ENCODE assay signal across 21 mouse cellular contexts in genomic region chr7:130749165-130749564, GRCm38 (mm10). TPM values are rescaled to one million over a fixed set of nuclear protein-coding genes. Genes with fewer than 3 reads are reported as not detected.
DNase-seq lines count a peak whose midpoint lies in the region; ATAC-seq and TF ChIP-seq lines count a peak whose summit lies in the region.
"Had no signal": no experiment of that assay in that cellular context is flagged by ENCODE, and none has a peak within 500 bp of the region (broad histone marks: within the 10 kb centered on the region; RNA-seq: fewer than 3 reads in every experiment).

No protein-coding gene starts in this region.

- H3K4me3 ChIP-seq in hindbrain, embryonic 10.5 days: no peak overlapping the region
- H3K4me3 ChIP-seq in hindbrain, postnatal 0 days (ENCODE audit: low read length): no peak overlapping the region
- H3K4me3 ChIP-seq in neural tube, embryonic 11.5 days (ENCODE audit: low read depth, low read length): no peak overlapping the region
- no peak overlapping the region for H3K4me3 ChIP-seq in hindbrain, embryonic 14.5 days (replicated peaks; ENCODE audit: low read length)
- H3K4me3 ChIP-seq: embryonic facial prominence, embryonic 13.5 days; heart, embryonic 10.5 days; liver, embryonic 13.5 days; megakaryocyte, embryonic 14.5 days had no signal

- H3K9me3 ChIP-seq in hindbrain, embryonic 10.5 days: no peaks in the 10 kb centered on the region
- no peaks in the 10 kb centered on the region for H3K9me3 ChIP-seq in hindbrain, postnatal 0 days (ENCODE audit: low read length)
- no peaks in the 10 kb centered on the region for H3K9me3 ChIP-seq in neural tube, embryonic 11.5 days (ENCODE audit: control insufficient read depth, low read length)
- H3K9me3 ChIP-seq in hindbrain, embryonic 14.5 days (ENCODE audit: control insufficient read depth, low read length): no peaks in the 10 kb centered on the region
- H3K9me3 ChIP-seq: embryonic facial prominence, embryonic 13.5 days; heart, embryonic 10.5 days; liver, embryonic 13.5 days; megakaryocyte, embryonic 14.5 days had no signal

- no peak for TF ChIP-seq CTCF in hindbrain, postnatal 0 days (IDR thresholded peaks at IDR 0.05; ENCODE audit: low read depth)

- peaks cover 85% of the 10 kb centered on the region for H3K36me3 ChIP-seq in hindbrain, embryonic 10.5 days
- H3K36me3 ChIP-seq in hindbrain, postnatal 0 days (ENCODE audit: insufficient read depth, low read length): peaks cover 32% of the 10 kb centered on the region
- H3K36me3 ChIP-seq in neural tube, embryonic 11.5 days (ENCODE audit: control insufficient read depth, insufficient read depth, low read length): peaks cover 8% of the 10 kb centered on the region
- H3K36me3 ChIP-seq in hindbrain, embryonic 14.5 days (replicated peaks; ENCODE audit: control insufficient read depth, insufficient read depth): peaks cover 70% of the 10 kb centered on the region
- H3K36me3 ChIP-seq: G1E; liver, embryonic 13.5 days had no signal

- peak overlapping the region; percentile 87 for H3K27ac ChIP-seq in hindbrain, embryonic 10.5 days
- no peak overlapping the region for H3K27ac ChIP-seq in hindbrain, postnatal 0 days
- H3K27ac ChIP-seq in neural tube, embryonic 11.5 days (ENCODE audit: low read depth, low read length): peak overlapping the region; percentile 34; the same call in 1 of the 2 replicates
- H3K27ac ChIP-seq in hindbrain, embryonic 14.5 days: peak overlapping the region; percentile 86; the same call in 1 of the 2 replicates
- H3K27ac ChIP-seq: liver, embryonic 13.5 days had no signal

- H3K4me2 ChIP-seq in hindbrain, postnatal 0 days (ENCODE audit: low read depth, low read length): no peak overlapping the region
- no peak overlapping the region for H3K4me2 ChIP-seq in neural tube, embryonic 11.5 days (ENCODE audit: low read depth)
- H3K4me2 ChIP-seq in hindbrain, embryonic 14.5 days (replicated peaks): no peak overlapping the region
- H3K4me2 ChIP-seq: embryonic facial prominence, embryonic 13.5 days; liver, embryonic 13.5 days had no signal

- H3K9ac ChIP-seq in hindbrain, postnatal 0 days (replicated peaks; ENCODE audit: low read length): no peak overlapping the region
- no peak overlapping the region for H3K9ac ChIP-seq in neural tube, embryonic 11.5 days (ENCODE audit: low read length)
- no peak overlapping the region for H3K9ac ChIP-seq in hindbrain, embryonic 14.5 days
- H3K9ac ChIP-seq: embryonic facial prominence, embryonic 13.5 days; liver, embryonic 13.5 days had no signal

- H3K27me3 ChIP-seq in hindbrain, embryonic 10.5 days (ENCODE audit: insufficient read depth, poor library complexity, severe bottlenecking): no peaks in the 10 kb centered on the region
- no peaks in the 10 kb centered on the region for H3K27me3 ChIP-seq in hindbrain, postnatal 0 days (ENCODE audit: insufficient read depth, low read length)
- no peaks in the 10 kb centered on the region for H3K27me3 ChIP-seq in neural tube, embryonic 11.5 days (ENCODE audit: control insufficient read depth, insufficient read depth, low read length)
- no peaks in the 10 kb centered on the region for H3K27me3 ChIP-seq in hindbrain, embryonic 14.5 days (ENCODE audit: control insufficient read depth, insufficient read depth, low read length)
- H3K27me3 ChIP-seq: embryonic facial prominence, embryonic 13.5 days; liver, embryonic 13.5 days had no signal

- 91% methylated on average over 4 of the region's 4 CpGs for WGBS in hindbrain, embryonic 10.5 days
- WGBS in hindbrain, postnatal 0 days: 86% methylated on average over 4 of the region's 4 CpGs
- WGBS in neural tube, embryonic 11.5 days: 92% methylated on average over 4 of the region's 4 CpGs
- WGBS in hindbrain, embryonic 14.5 days: 91% methylated on average over 4 of the region's 4 CpGs

- no peak for ATAC-seq in hindbrain, postnatal 0 days
- ATAC-seq in neural tube, embryonic 11.5 days (ENCODE audit: insufficient read depth, low FRiP score, low TSS enrichment): no peak
- ATAC-seq in hindbrain, embryonic 14.5 days (ENCODE audit: low FRiP score): no peak

- H3K4me1 ChIP-seq in hindbrain, embryonic 10.5 days (replicated peaks): peaks cover 46% of the 10 kb centered on the region
- H3K4me1 ChIP-seq in hindbrain, postnatal 0 days (ENCODE audit: insufficient read depth, low read length): peaks cover 10% of the 10 kb centered on the region; the same call in 1 of the 2 replicates
- peaks cover 17% of the 10 kb centered on the region for H3K4me1 ChIP-seq in neural tube, embryonic 11.5 days (ENCODE audit: control insufficient read depth, insufficient read depth, low read length)
- H3K4me1 ChIP-seq in hindbrain, embryonic 14.5 days (replicated peaks; ENCODE audit: control insufficient read depth, insufficient read depth, low read length): peaks cover 21% of the 10 kb centered on the region
- H3K4me1 ChIP-seq: liver, embryonic 13.5 days; megakaryocyte, embryonic 14.5 days had no signal

- no peak for DNase-seq in hindbrain, embryonic 10.5 days (ENCODE audit: low spot score)
- DNase-seq in hindbrain, postnatal 0 days (ENCODE audit: low spot score): no peak
- no peak for DNase-seq in neural tube, embryonic 11.5 days (ENCODE audit: low spot score)
- DNase-seq in neural tube, embryonic 10.5 days (ENCODE audit: extremely low spot score, low spot score): no peak
- no peak for DNase-seq in hindbrain, embryonic 14.5 days (ENCODE audit: low spot score)
- DNase-seq in urinary bladder, postnatal 14 days (ENCODE audit: low spot score): no peak
- no peak for DNase-seq in left cerebral cortex, postnatal 25 days (ENCODE audit: low spot score in 2 of 2)
- DNase-seq: adrenal gland, postnatal 10 days; cerebellum, adult 18-20 months; gastrocnemius, postnatal 10 days; heart, postnatal 36 days; kidney, adult 2 months; kidney, postnatal 4 days; liver, embryonic 13.5 days; lung, postnatal 10 days had no signal

- intact Hi-C loops in left cerebral cortex, postnatal 25 days (cut with DNase I): no loop called here

RNA-seq across cellular contexts. Expression of gene Btbd16, which starts 24.7 kb away (rescaled TPM):
- polyA plus RNA-seq in hindbrain, embryonic 10.5 days (2016; fragmentation: Nextera tagmentation; extraction: Ambion mirVana): not detected in 2 replicates
- total RNA-seq in hindbrain, postnatal 0 days (2014; rRNA removed): not detected in 2 replicates
- 0.10 and 0.18 TPM in 2 replicates for polyA plus RNA-seq in hindbrain, postnatal 0 days (2015; fragmentation: Nextera tagmentation; extraction: Ambion mirVana)
- not detected in 2 replicates for polyA plus RNA-seq in neural tube, embryonic 11.5 days (2014; fragmentation: Nextera tagmentation; extraction: Ambion mirVana)
- polyA plus RNA-seq in hindbrain, embryonic 14.5 days (2014; fragmentation: Nextera tagmentation; extraction: Ambion mirVana): not detected in 2 replicates
- under 1 TPM; 0.34 to 0.53 TPM for total RNA-seq in left cerebral cortex, postnatal 25 days (2021)
- total RNA-seq: heart, postnatal 36 days; neutrophil, adult 5-6 weeks had no signal
- polyA plus RNA-seq: embryonic facial prominence, embryonic 13.5 days; G1E; limb, embryonic 11.5 days; liver, embryonic 13.5 days had no signal
